Mouse (Mus musculus) spleen, adult 2 months (tissue): Measurements from ENCODE around the gene Col4a6.

Experiments used
- CTCF ChIP-seq: fragments of 200-500 bp; IDR thresholded peaks from 2 replicates; pipeline ENCODE4 v1.5.1; 2011; ENCODE audit warnings: mild to moderate bottlenecking, inconsistent platforms; ENCODE audit not compliant: insufficient read depth, insufficient read length, insufficient replicate concordance; ENCODE audit errors: extremely low read depth
- POLR2A ChIP-seq: fragments of 200-500 bp; IDR thresholded peaks from 2 replicates; pipeline ENCODE4 v1.6.1; 2011; ENCODE audit warnings: low read depth, low read length, inconsistent platforms

- TF ChIP-seq CTCF (no peak), POLR2A (no peak)
These were observed 88.3 kb downstream of the Col4a6 start for GRCm38 (mm10) chrX:141385399-141386105.
